Mouse (Mus musculus): ENCODE results near the gene Runx1.

The Runx1 gene

GRCm38 (mm10) chr16:92675677-92676076 is 150.3 kb downstream of the Runx1 start:
- in situ Hi-C loops (cut with MboI; ENCODE audit: unreplicated experiment in 2 of 2), result no loop called here

GRCm38 (mm10) chr16:92674916-92675450 is 151.0 kb downstream of the Runx1 start:
- in situ Hi-C loops (cut with MboI; ENCODE audit: unreplicated experiment in 2 of 2), result no loop called here

- in situ Hi-C loops (cut with MboI; ENCODE audit: unreplicated experiment in 2 of 2), result no loop called here
These were observed 151.7 kb downstream of the Runx1 start for GRCm38 (mm10) chr16:92674121-92674816.

- in situ Hi-C loops (cut with MboI; ENCODE audit: unreplicated experiment in 2 of 2), result no loop called here
These were observed 157.1 kb downstream of the Runx1 start for GRCm38 (mm10) chr16:92668807-92669206.

- in situ Hi-C loops (cut with MboI; ENCODE audit: unreplicated experiment in 2 of 2), result no loop called here
These were observed 164.2 kb downstream of the Runx1 start for GRCm38 (mm10) chr16:92661757-92662156.

GRCm38 (mm10) chr16:92656750-92657149 is 169.2 kb downstream of the Runx1 start:
- in situ Hi-C loops (cut with MboI; ENCODE audit: unreplicated experiment in 2 of 2), result no loop called here

GRCm38 (mm10) chr16:92654294-92654950 is 171.5 kb downstream of the Runx1 start:
- in situ Hi-C loops (cut with MboI; ENCODE audit: unreplicated experiment in 2 of 2), result no loop called here

GRCm38 (mm10) chr16:92653816-92654215 is 172.1 kb downstream of the Runx1 start:
- in situ Hi-C loops (cut with MboI; ENCODE audit: unreplicated experiment in 2 of 2), result no loop called here

- in situ Hi-C loops (cut with MboI; ENCODE audit: unreplicated experiment in 2 of 2), result no loop called here
These were observed 174.7 kb downstream of the Runx1 start for GRCm38 (mm10) chr16:92651256-92651655.

GRCm38 (mm10) chr16:92646153-92646552 is 179.8 kb downstream of the Runx1 start:
- in situ Hi-C loops (cut with MboI; ENCODE audit: unreplicated experiment in 2 of 2), result loop anchor here (5.0 kb wide), 1 partner anchor 51 kb away; no protein-coding TSS in a partner anchor

- in situ Hi-C loops (cut with MboI; ENCODE audit: unreplicated experiment in 2 of 2), result loop anchor here (5.0 kb wide), 1 partner anchor 52 kb away; no protein-coding TSS in a partner anchor
These were observed 180.4 kb downstream of the Runx1 start for GRCm38 (mm10) chr16:92645423-92646115.

GRCm38 (mm10) chr16:92644718-92645422 is 181.1 kb downstream of the Runx1 start:
- in situ Hi-C loops (cut with MboI; ENCODE audit: unreplicated experiment in 2 of 2), result loop anchor here (5.0 kb wide), 1 partner anchor 52 kb away; no protein-coding TSS in a partner anchor

- in situ Hi-C loops (cut with MboI; ENCODE audit: unreplicated experiment in 2 of 2), result no loop called here
These were observed 181.6 kb downstream of the Runx1 start for GRCm38 (mm10) chr16:92644315-92644714.

- in situ Hi-C loops (cut with MboI; ENCODE audit: unreplicated experiment in 2 of 2), result no loop called here
These were observed 183.7 kb downstream of the Runx1 start for GRCm38 (mm10) chr16:92642283-92642682.

- in situ Hi-C loops (cut with MboI; ENCODE audit: unreplicated experiment in 2 of 2), result no loop called here
These were observed 184.9 kb downstream of the Runx1 start for GRCm38 (mm10) chr16:92641053-92641452.

GRCm38 (mm10) chr16:92639093-92639492 is 186.9 kb downstream of the Runx1 start:
- in situ Hi-C loops (cut with MboI; ENCODE audit: unreplicated experiment in 2 of 2), result no loop called here

- in situ Hi-C loops (cut with MboI; ENCODE audit: unreplicated experiment in 2 of 2), result no loop called here
These were observed 188.9 kb downstream of the Runx1 start for GRCm38 (mm10) chr16:92637033-92637432.

GRCm38 (mm10) chr16:92632115-92632763 is 193.7 kb downstream of the Runx1 start:
- in situ Hi-C loops (cut with MboI; ENCODE audit: unreplicated experiment in 2 of 2), result no loop called here

GRCm38 (mm10) chr16:92631637-92632036 is 194.3 kb downstream of the Runx1 start:
- in situ Hi-C loops (cut with MboI; ENCODE audit: unreplicated experiment in 2 of 2), result no loop called here

- in situ Hi-C loops (cut with MboI; ENCODE audit: unreplicated experiment in 2 of 2), result no loop called here
These were observed 195.0 kb downstream of the Runx1 start for GRCm38 (mm10) chr16:92630950-92631349.

Measured in v-Abl transformed pro-B cells (cell line).